Mouse (Mus musculus): ENCODE measurements around the gene S1pr4. TPM values are rescaled to one million over a fixed set of nuclear protein-coding genes. Genes with fewer than 3 reads are reported as not detected.

S1pr4 gene
- 50.5 to 55.7 TPM (median 53.1 TPM) in 4 replicates for total RNA-seq (2023; ENCODE audit: inconsistent age)

GRCm38 (mm10) chr10:81500032-81500431, at the start of gene S1pr4:
Gene S1pr4, minus strand, starts transcription at chr10:81500132.

DNA sequence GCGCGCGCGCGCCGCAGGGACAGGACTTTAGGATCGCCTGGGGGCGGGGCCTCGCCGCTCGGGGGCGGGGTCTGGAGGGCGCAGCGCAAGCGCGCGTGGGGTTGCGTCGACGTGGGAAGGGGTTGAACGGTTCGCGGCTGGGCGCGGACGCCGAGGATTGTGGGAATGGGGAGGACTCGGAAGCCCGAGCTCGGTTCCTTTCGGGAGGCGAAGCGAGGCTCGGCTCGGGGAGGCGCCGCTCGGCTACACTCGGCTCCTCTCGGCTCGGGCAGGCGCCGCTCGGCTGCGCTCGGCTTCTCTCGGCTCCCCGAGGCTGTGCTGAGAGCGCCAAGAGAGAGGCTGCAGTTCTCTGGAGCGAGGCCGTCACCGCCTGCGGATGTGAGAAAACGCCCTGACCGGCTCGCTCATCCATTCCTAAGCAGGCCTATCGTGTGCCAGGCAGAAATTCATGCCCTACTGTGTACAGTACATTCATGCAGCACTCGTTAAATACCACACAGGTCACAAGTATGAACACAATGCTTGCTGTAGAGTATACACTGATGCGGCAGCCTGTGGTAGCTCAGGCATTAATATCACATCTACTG, 45.3 kb upstream of the S1pr4 start, which contains the start of gene Gna11:
Gene Gna11, minus strand, starts transcription at position 30 of the 587 bp plus-strand sequence.

GRCm38 (mm10) chr10:81524051-81524605, 24.2 kb upstream of the S1pr4 start, which contains the start of gene Gna15:
Gene Gna15, minus strand, starts transcription at chr10:81524225.

GRCm38 (mm10) chr10:81496264-81496901, 3.5 kb downstream of the S1pr4 start, which contains the start of gene Ncln:
Gene Ncln, minus strand, starts transcription at chr10:81496392.

DNA sequence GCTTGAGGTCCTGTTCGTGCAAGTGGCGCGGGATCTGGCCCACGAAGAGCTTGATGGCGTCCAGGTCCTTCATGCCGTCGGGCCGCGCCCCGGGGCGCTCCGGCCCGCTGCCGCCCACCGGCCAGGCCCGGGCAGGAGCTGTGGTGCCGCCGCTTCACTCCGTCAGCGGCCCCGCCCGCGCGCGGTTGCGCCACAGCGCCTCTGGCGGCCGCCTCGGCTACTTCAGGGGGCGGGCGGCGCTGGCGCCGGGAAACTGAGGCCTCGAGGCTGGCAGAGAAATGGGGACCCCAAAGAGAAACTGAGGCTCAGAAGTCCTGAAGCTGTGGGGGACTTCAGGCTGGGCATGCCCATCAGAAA, 17.4 kb downstream of the S1pr4 start, which contains the start of gene Celf5:
Gene Celf5, minus strand, starts transcription at position 177 of the 357 bp plus-strand sequence.

GRCm38 (mm10) chr10:81455181-81455895, 44.6 kb downstream of the S1pr4 start, which contains the start of gene Nfic:
Gene Nfic, minus strand, starts transcription at chr10:81455635.

Other genes starting within 250 kb of the S1pr4 start
- gene Matk, start 247.2 kb downstream of the S1pr4 start, total RNA-seq (2023; ENCODE audit: inconsistent age) = 22.2 to 31.3 TPM (median 26.5 TPM) in 4 replicates
- 128 to 138 TPM (median 136 TPM) in 4 replicates for gene Mrpl54, start 233.2 kb downstream of the S1pr4 start, total RNA-seq (2023; ENCODE audit: inconsistent age)
- 41.2 to 44.0 TPM (median 42.6 TPM) in 4 replicates for gene Apba3, start 233.2 kb downstream of the S1pr4 start, total RNA-seq (2023; ENCODE audit: inconsistent age)
- 12.7 to 18.0 TPM (median 17.5 TPM) in 4 replicates for gene Tjp3, start 208.6 kb downstream of the S1pr4 start, total RNA-seq (2023; ENCODE audit: inconsistent age)
- 150 to 166 TPM (median 155 TPM) in 4 replicates for gene Pip5k1c, start 207.2 kb downstream of the S1pr4 start, total RNA-seq (2023; ENCODE audit: inconsistent age)
- gene Cactin, start 179.0 kb downstream of the S1pr4 start, total RNA-seq (2023; ENCODE audit: inconsistent age) = 45.1 to 49.2 TPM (median 46.9 TPM) in 4 replicates
- 3.0 to 4.6 TPM (median 3.8 TPM) in 4 replicates for gene Tbxa2r, start 171.4 kb downstream of the S1pr4 start, total RNA-seq (2023; ENCODE audit: inconsistent age)
- 0.42 to 1.0 TPM (median 0.82 TPM) in 4 replicates for gene Gipc3, start 156.9 kb downstream of the S1pr4 start, total RNA-seq (2023; ENCODE audit: inconsistent age)
- gene Hmg20b, start 149.7 kb downstream of the S1pr4 start, total RNA-seq (2023; ENCODE audit: inconsistent age) = 64.5 to 77.9 TPM (median 72.9 TPM) in 4 replicates
- 9.2 to 15.5 TPM (median 12.6 TPM) in 4 replicates for gene Mfsd12, start 142.6 kb downstream of the S1pr4 start, total RNA-seq (2023; ENCODE audit: inconsistent age)
- gene 4930404N11Rik, start 134.3 kb downstream of the S1pr4 start, total RNA-seq (2023; ENCODE audit: inconsistent age) = 5.8 to 7.9 TPM (median 7.7 TPM) in 4 replicates
- 38.8 to 48.3 TPM (median 46.2 TPM) in 4 replicates for gene Fzr1, start 121.6 kb downstream of the S1pr4 start, total RNA-seq (2023; ENCODE audit: inconsistent age)
- 33.2 to 44.7 TPM (median 38.4 TPM) in 4 replicates for gene Dohh, start 115.7 kb downstream of the S1pr4 start, total RNA-seq (2023; ENCODE audit: inconsistent age)
- gene Gm48551, start 115.7 kb downstream of the S1pr4 start, total RNA-seq (2023; ENCODE audit: inconsistent age) = 1.4 to 2.8 TPM (median 1.9 TPM) in 4 replicates
- 1.8 to 11.0 TPM (median 4.5 TPM) in 4 replicates for gene Gm48552, start 111.1 kb downstream of the S1pr4 start, total RNA-seq (2023; ENCODE audit: inconsistent age)
- 4.3 to 7.4 TPM (median 6.4 TPM) in 4 replicates for gene Smim24, start 107.1 kb downstream of the S1pr4 start, total RNA-seq (2023; ENCODE audit: inconsistent age)
- 15.2 to 21.2 TPM (median 16.2 TPM) in 4 replicates for gene Nfic, start 44.5 kb downstream of the S1pr4 start, total RNA-seq (2023; ENCODE audit: inconsistent age)
- gene Celf5, start 17.4 kb downstream of the S1pr4 start, total RNA-seq (2023; ENCODE audit: inconsistent age) = 0.13 TPM in 1 of 4 replicates, not detected in the others
- 110 to 118 TPM (median 115 TPM) in 4 replicates for gene Ncln, start 3.7 kb downstream of the S1pr4 start, total RNA-seq (2023; ENCODE audit: inconsistent age)
- 5.7 to 6.9 TPM (median 6.4 TPM) in 4 replicates for gene Gna15, start 24.1 kb upstream of the S1pr4 start, total RNA-seq (2023; ENCODE audit: inconsistent age)
- gene Gna11, start 45.1 kb upstream of the S1pr4 start, total RNA-seq (2023; ENCODE audit: inconsistent age) = 21.6 to 29.7 TPM (median 24.6 TPM) in 4 replicates
- gene Aes, start 59.4 kb upstream of the S1pr4 start, total RNA-seq (2023; ENCODE audit: inconsistent age) = 319 to 355 TPM (median 326 TPM) in 4 replicates
- gene Tle2, start 74.4 kb upstream of the S1pr4 start, total RNA-seq (2023; ENCODE audit: inconsistent age) = 4.0 to 6.9 TPM (median 4.3 TPM) in 4 replicates
- gene Tle6, start 100.9 kb upstream of the S1pr4 start, total RNA-seq (2023; ENCODE audit: inconsistent age) = 0.74 to 1.9 TPM (median 1.7 TPM) in 3 of 4 replicates, not detected in the other
- 2.0 to 4.7 TPM (median 2.9 TPM) in 4 replicates for gene BC025920, start 106.1 kb upstream of the S1pr4 start, total RNA-seq (2023; ENCODE audit: inconsistent age)
- 18.6 to 26.0 TPM (median 23.9 TPM) in 4 replicates for gene Sirt6, start 127.7 kb upstream of the S1pr4 start, total RNA-seq (2023; ENCODE audit: inconsistent age)
- gene Ankrd24, start 128.4 kb upstream of the S1pr4 start, total RNA-seq (2023; ENCODE audit: inconsistent age) = 2.6 to 3.3 TPM (median 2.7 TPM) in 4 replicates
- 1.5 to 2.7 TPM (median 2.1 TPM) in 4 replicates for gene Gm10778, start 148.9 kb upstream of the S1pr4 start, total RNA-seq (2023; ENCODE audit: inconsistent age)
- 7.6 to 12.4 TPM (median 8.3 TPM) in 4 replicates for gene Zfp433, start 204.7 kb upstream of the S1pr4 start, total RNA-seq (2023; ENCODE audit: inconsistent age)

Measured in B cell, adult (primary cell).